In genomic region chr4:133599571-133600073, GRCm38 (mm10) we compare ENCODE assay signal across 8 mouse cellular contexts. TPM values are rescaled to one million over a fixed set of nuclear protein-coding genes. Genes with fewer than 3 reads are reported as not detected.
DNase-seq lines count a peak whose midpoint lies in the region; ATAC-seq lines count a peak whose summit lies in the region.

No protein-coding gene starts in this region.

- DNase-seq in A20 (ENCODE audit: low read depth, low spot score) = peak; percentile 88
- DNase-seq in adrenal gland, postnatal 4 days (ENCODE audit: low spot score in 2 of 2) = peak; percentile 70 to 81
- DNase-seq in heart, adult 8-10 months (ENCODE audit: low spot score) = peak; percentile 91
- DNase-seq in kidney, adult 8-10 months = peak; percentile 94
- DNase-seq in midbrain, embryonic 14.5 days = peak; percentile 82
- peak; percentile 75 for DNase-seq in spleen, adult 12 weeks (ENCODE audit: low spot score)

- H3K27me3 ChIP-seq in embryonic facial prominence, embryonic 15.5 days = peaks cover 29% of the 10 kb centered on the region
- peaks cover 51% of the 10 kb centered on the region for H3K27me3 ChIP-seq in limb, embryonic 12.5 days
- peaks cover 44% of the 10 kb centered on the region for H3K27me3 ChIP-seq in midbrain, embryonic 14.5 days (ENCODE audit: control insufficient read depth, insufficient read depth, low read length)

- WGBS in embryonic facial prominence, embryonic 15.5 days = under 1% methylated on average over 50 of the region's 50 CpGs
- under 1% methylated on average over 50 of the region's 50 CpGs for WGBS in limb, embryonic 12.5 days
- WGBS in midbrain, embryonic 14.5 days = under 1% methylated on average over 48 of the region's 50 CpGs

- H3K9me3 ChIP-seq in embryonic facial prominence, embryonic 15.5 days (replicated peaks) = no peaks in the 10 kb centered on the region
- no peaks in the 10 kb centered on the region for H3K9me3 ChIP-seq in limb, embryonic 12.5 days
- H3K9me3 ChIP-seq in midbrain, embryonic 14.5 days (ENCODE audit: control insufficient read depth, low read length) = no peaks in the 10 kb centered on the region

- H3K4me3 ChIP-seq in embryonic facial prominence, embryonic 15.5 days (replicated peaks) = peak overlapping the region; percentile 56
- H3K4me3 ChIP-seq in limb, embryonic 12.5 days (replicated peaks) = peak overlapping the region; percentile 49
- H3K4me3 ChIP-seq in midbrain, embryonic 14.5 days (replicated peaks; ENCODE audit: low read depth, low read length) = peak overlapping the region; percentile 38

- peaks cover 34% of the 10 kb centered on the region for H3K4me1 ChIP-seq in embryonic facial prominence, embryonic 15.5 days
- H3K4me1 ChIP-seq in limb, embryonic 12.5 days (replicated peaks) = peaks cover 19% of the 10 kb centered on the region
- H3K4me1 ChIP-seq in midbrain, embryonic 14.5 days (ENCODE audit: control insufficient read depth, insufficient read depth, low read length) = peaks cover 5% of the 10 kb centered on the region; the same call in 1 of the 2 replicates

- H3K4me2 ChIP-seq in embryonic facial prominence, embryonic 15.5 days (replicated peaks) = peak overlapping the region; percentile 85
- H3K4me2 ChIP-seq in limb, embryonic 12.5 days = peak overlapping the region; percentile 69
- peak overlapping the region; percentile 73 for H3K4me2 ChIP-seq in midbrain, embryonic 14.5 days (ENCODE audit: low read length)

- ATAC-seq in embryonic facial prominence, embryonic 15.5 days (ENCODE audit: insufficient number of reproducible peaks, low FRiP score, low TSS enrichment, low read depth) = peak; percentile 92
- ATAC-seq in limb, embryonic 12.5 days (ENCODE audit: insufficient number of reproducible peaks, insufficient read depth, low FRiP score, low TSS enrichment, low read depth) = peak; percentile 91
- peak; percentile 78; the same call in 1 of the 2 replicates for ATAC-seq in midbrain, embryonic 14.5 days (ENCODE audit: low FRiP score, low TSS enrichment)

- H3K36me3 ChIP-seq in embryonic facial prominence, embryonic 15.5 days = peaks cover 7% of the 10 kb centered on the region
- peaks cover 14% of the 10 kb centered on the region; the same call in 1 of the 2 replicates for H3K36me3 ChIP-seq in limb, embryonic 12.5 days
- peaks cover 12% of the 10 kb centered on the region for H3K36me3 ChIP-seq in midbrain, embryonic 14.5 days (ENCODE audit: control insufficient read depth, insufficient read depth, low read length)

- H3K9ac ChIP-seq in embryonic facial prominence, embryonic 15.5 days = peak overlapping the region; percentile 35; the same call in 1 of the 2 replicates
- peak overlapping the region; percentile 53 for H3K9ac ChIP-seq in limb, embryonic 12.5 days (replicated peaks)
- H3K9ac ChIP-seq in midbrain, embryonic 14.5 days (replicated peaks; ENCODE audit: low read length) = peak overlapping the region; percentile 20; the same call in 1 of the 2 replicates

- peak overlapping the region; percentile 88 for H3K27ac ChIP-seq in embryonic facial prominence, embryonic 15.5 days (replicated peaks)
- 0 out of 2 replicates have a peak overlapping the region, but pooled peaks have one; percentile 13 for H3K27ac ChIP-seq in limb, embryonic 12.5 days
- no peak overlapping the region for H3K27ac ChIP-seq in midbrain, embryonic 14.5 days (replicated peaks; ENCODE audit: low read depth, low read length)

RNA-seq across cellular contexts. Expression of gene Sfn, which starts 2.3 kb away (rescaled TPM):
- 1 to 10 TPM; 3.7 to 4.3 TPM for total RNA-seq in adrenal gland, postnatal 4 days (2021)
- polyA plus RNA-seq in embryonic facial prominence, embryonic 15.5 days (2015; fragmentation: Nextera tagmentation; extraction: Ambion mirVana) = 347 and 362 TPM in 2 replicates
- total RNA-seq in heart, adult 8-10 months (2022) = 1 to 10 TPM in 3 of 4 experiments, under 1 TPM in 1; 0.88 to 1.6 (median 1.1) TPM
- polyA plus RNA-seq in limb, embryonic 12.5 days (2016; fragmentation: Nextera tagmentation; extraction: Ambion mirVana) = 37.2 and 43.3 TPM in 2 replicates
- polyA plus RNA-seq in midbrain, embryonic 14.5 days (2014; fragmentation: Nextera tagmentation; extraction: Ambion mirVana) = 0.88 and 1.3 TPM in 2 replicates

RNA-seq across cellular contexts. Expression of gene Gpn2, which starts 15.5 kb away (rescaled TPM):
- 10 to 100 TPM; 13.7 to 16.6 TPM for total RNA-seq in adrenal gland, postnatal 4 days (2021)
- polyA plus RNA-seq in embryonic facial prominence, embryonic 15.5 days (2015; fragmentation: Nextera tagmentation; extraction: Ambion mirVana) = 19.2 and 24.9 TPM in 2 replicates
- 1 to 10 TPM; 7.2 to 8.1 (median 8.1) TPM for total RNA-seq in heart, adult 8-10 months (2022)
- polyA plus RNA-seq in limb, embryonic 12.5 days (2016; fragmentation: Nextera tagmentation; extraction: Ambion mirVana) = 21.3 and 23.2 TPM in 2 replicates
- 20.3 and 21.4 TPM in 2 replicates for polyA plus RNA-seq in midbrain, embryonic 14.5 days (2014; fragmentation: Nextera tagmentation; extraction: Ambion mirVana)

RNA-seq across cellular contexts. Expression of gene Gpatch3, which starts 25.1 kb away (rescaled TPM):
- 10 to 100 TPM; 10.4 to 14.5 TPM for total RNA-seq in adrenal gland, postnatal 4 days (2021)
- polyA plus RNA-seq in embryonic facial prominence, embryonic 15.5 days (2015; fragmentation: Nextera tagmentation; extraction: Ambion mirVana) = 7.1 and 7.7 TPM in 2 replicates
- 1 to 10 TPM; 3.0 to 4.6 (median 3.7) TPM for total RNA-seq in heart, adult 8-10 months (2022)
- 11.7 and 12.0 TPM in 2 replicates for polyA plus RNA-seq in limb, embryonic 12.5 days (2016; fragmentation: Nextera tagmentation; extraction: Ambion mirVana)
- 6.4 and 7.3 TPM in 2 replicates for polyA plus RNA-seq in midbrain, embryonic 14.5 days (2014; fragmentation: Nextera tagmentation; extraction: Ambion mirVana)

RNA-seq across cellular contexts. Expression of gene Nr0b2, which starts 46.4 kb away (rescaled TPM):
- 10 to 100 TPM; 20.2 to 24.6 TPM for total RNA-seq in adrenal gland, postnatal 4 days (2021)
- polyA plus RNA-seq in embryonic facial prominence, embryonic 15.5 days (2015; fragmentation: Nextera tagmentation; extraction: Ambion mirVana) = 0.15 TPM in 1 of 2 replicates, not detected in the other
- total RNA-seq in heart, adult 8-10 months (2022) = 10 to 100 TPM; 13.2 to 19.5 (median 16.9) TPM
- not detected in 2 replicates for polyA plus RNA-seq in limb, embryonic 12.5 days (2016; fragmentation: Nextera tagmentation; extraction: Ambion mirVana)
- not detected in 2 replicates for polyA plus RNA-seq in midbrain, embryonic 14.5 days (2014; fragmentation: Nextera tagmentation; extraction: Ambion mirVana)

RNA-seq across cellular contexts. Expression of gene Zdhhc18, which starts 50.3 kb away (rescaled TPM):
- total RNA-seq in adrenal gland, postnatal 4 days (2021) = 10 to 100 TPM; 20.8 to 23.9 TPM
- polyA plus RNA-seq in embryonic facial prominence, embryonic 15.5 days (2015; fragmentation: Nextera tagmentation; extraction: Ambion mirVana) = 4.6 and 5.4 TPM in 2 replicates
- total RNA-seq in heart, adult 8-10 months (2022) = 10 to 100 TPM; 16.1 to 24.3 (median 22.1) TPM
- 4.0 and 7.1 TPM in 2 replicates for polyA plus RNA-seq in limb, embryonic 12.5 days (2016; fragmentation: Nextera tagmentation; extraction: Ambion mirVana)
- polyA plus RNA-seq in midbrain, embryonic 14.5 days (2014; fragmentation: Nextera tagmentation; extraction: Ambion mirVana) = 3.8 and 5.8 TPM in 2 replicates

Comparison
In these comparisons a context has a peak if more than half of its experiments do, and no peak if none do; other contexts are left out.
1. RNA of gene Sfn, which starts 2.3 kb away (polyA plus RNA-seq): 347 to 362 TPM in embryonic facial prominence, embryonic 15.5 days and 37.2 to 43.3 TPM in limb, embryonic 12.5 days; 0.88 to 1.3 TPM in midbrain, embryonic 14.5 days; every median in the first group is over 10 times any median in the second.
2. Peak in every context shown above with its lines, with median percentiles within 50 percentile points of each other: DNase-seq, ATAC-seq, H3K4me2 ChIP-seq, H3K4me3 ChIP-seq and H3K9ac ChIP-seq.